Mouse (Mus musculus) intestine, postnatal 0 days (tissue): ENCODE results near the gene Tnfaip2. TPM values are rescaled to one million over a fixed set of nuclear protein-coding genes. Genes with fewer than 3 reads are reported as not detected.

Experiments
- ATAC-seq: fragments of 200-750 bp; cut with Nextera tagmentation; 2 replicates; pipeline ENCODE4 v1.8.0; 2017; ENCODE audit warnings: mild to moderate bottlenecking, moderate TSS enrichment, moderate library complexity
- H3K27ac ChIP-seq: fragments of 300-500 bp; sonication (generic); 2 replicates; pipeline ENCODE4 v1.5.1; 2014; ENCODE audit warnings: mild to moderate bottlenecking, low read depth, low read length, moderate library complexity
- H3K27me3 ChIP-seq: fragments of 300-500 bp; sonication (generic); replicated peaks from 2 replicates; pipeline ENCODE4 v1.6.1; 2014; ENCODE audit warnings: low read length, mixed read lengths; ENCODE audit not compliant: control insufficient read depth, insufficient read depth
- H3K36me3 ChIP-seq: fragments of 300-500 bp; sonication (generic); 2 replicates; pipeline ENCODE4 v1.6.1; 2014; ENCODE audit warnings: mild to moderate bottlenecking, moderate library complexity; ENCODE audit not compliant: control insufficient read depth, insufficient read depth
- H3K4me1 ChIP-seq: fragments of 300-500 bp; sonication (generic); replicated peaks from 2 replicates; pipeline ENCODE4 v1.6.1; 2014; ENCODE audit warnings: antibody characterized with exemption, low read length, mixed read lengths; ENCODE audit not compliant: control insufficient read depth, insufficient read depth
- H3K4me2 ChIP-seq: fragments of 300-500 bp; sonication (generic); replicated peaks from 2 replicates; pipeline ENCODE4 v1.6.1; 2014; ENCODE audit warnings: low read depth, mild to moderate bottlenecking, moderate library complexity
- H3K4me3 ChIP-seq: fragments of 300-500 bp; sonication (generic); 2 replicates; pipeline ENCODE4 v1.5.1; 2014; ENCODE audit warnings: low read depth, low read length
- H3K9ac ChIP-seq: fragments of 300-500 bp; sonication (generic); 2 replicates; pipeline ENCODE4 v1.6.1; 2014; ENCODE audit warnings: mild to moderate bottlenecking, low read depth, low read length
- H3K9me3 ChIP-seq: fragments of 300-500 bp; sonication (generic); 2 replicates; pipeline ENCODE4 v1.6.1; 2016; ENCODE audit warnings: mixed run types; ENCODE audit not compliant: control insufficient read depth
- CTCF ChIP-seq: sonication (generic); IDR thresholded peaks from 2 replicates; pipeline ENCODE4 v1.5.1; 2016; ENCODE audit warnings: low read depth, mild to moderate bottlenecking, control low read depth, antibody characterized with exemption, moderate library complexity
- WGBS: fragments of 180-500 bp; shearing (Covaris S2); extraction: QIAGEN DNeasy Blood & Tissue Kit; methylation state at CpG from one replicate; pipeline ENCODE4 v1.1.7; 2014; 5-methylcytosine and 5-hydroxymethylcytosine counted together
- polyA plus RNA-seq: library from polyadenylated mRNA; unstranded; fragments of >200 nt; fragmentation: Nextera tagmentation; extraction: Ambion mirVana; gene quantifications from 2 replicates; pipeline ENCODE4 v1.2.1, GENCODE M21; 2015

Tnfaip2 gene
- polyA plus RNA-seq, 1 experiment from 2014 or later, result 10.8 TPM

DNA sequence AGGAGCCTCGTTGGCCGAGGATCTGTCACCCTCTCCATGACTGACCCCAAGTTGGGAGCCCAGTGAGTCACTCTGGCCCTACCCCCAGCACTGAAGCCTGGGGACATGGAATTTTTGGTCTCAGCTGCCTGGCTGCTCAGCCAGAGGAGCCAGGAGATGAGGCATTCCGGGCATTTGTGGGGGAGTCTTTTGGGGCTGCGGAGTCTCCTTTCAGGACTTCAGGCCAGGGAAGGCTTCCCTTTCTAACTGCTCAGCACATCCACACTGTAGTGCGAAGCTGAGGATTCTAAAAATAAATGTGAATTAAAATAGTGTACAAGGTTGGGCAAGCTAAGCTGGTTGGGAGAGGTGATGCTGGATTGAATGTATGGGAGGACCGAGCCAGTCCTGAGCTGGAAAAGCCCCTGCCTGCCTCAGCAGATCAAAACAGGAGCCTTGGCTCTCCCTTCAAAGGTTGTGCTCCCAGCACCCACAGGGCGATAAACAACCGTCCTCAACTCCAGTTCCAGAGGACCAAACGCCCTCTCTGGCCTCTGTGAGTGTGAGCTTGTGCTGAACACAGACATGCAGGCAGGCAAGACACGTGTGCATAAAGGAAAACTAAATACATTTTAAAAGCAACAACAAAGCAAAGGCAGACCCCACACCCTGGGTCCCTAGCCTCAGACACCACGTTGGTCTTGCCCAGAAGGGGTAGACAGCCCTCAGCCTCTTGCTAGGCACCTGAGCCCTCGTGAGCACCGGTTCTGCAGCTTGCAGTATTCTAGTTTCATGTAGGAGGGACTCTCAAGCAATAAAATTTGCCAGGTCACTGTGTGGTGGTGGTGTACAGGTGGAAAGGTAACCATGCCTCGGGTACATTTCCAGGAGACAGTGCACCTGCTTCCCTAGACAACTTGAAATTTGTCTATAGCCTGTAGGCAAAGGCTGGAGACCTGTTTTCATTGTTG, 11.1 kb upstream of the Tnfaip2 start:
- H3K9me3 ChIP-seq, result no peaks in the 10 kb centered on the region
- no peak overlapping the region for H3K4me3 ChIP-seq
- no peak for TF ChIP-seq CTCF
- peak overlapping the region; percentile 63; the same call in 1 of the 2 replicates for H3K4me2 ChIP-seq
- H3K9ac ChIP-seq, result no peak overlapping the region
- no peaks in the 10 kb centered on the region; the same call in 1 of the 2 replicates for H3K36me3 ChIP-seq
- ATAC-seq, result no peak
- WGBS, result 55% methylated on average over 14 of the region's 14 CpGs
- no peak overlapping the region for H3K27ac ChIP-seq
- no peaks in the 10 kb centered on the region; the same call in 1 of the 2 replicates for H3K27me3 ChIP-seq
- H3K4me1 ChIP-seq, result peaks cover 7% of the 10 kb centered on the region

GRCm38 (mm10) chr12:111432097-111432496, 10.2 kb upstream of the Tnfaip2 start:
- Histone ChIP-seq H3K27ac (no peak overlapping the region), H3K27me3 (no peaks in the 10 kb centered on the region; the same call in 1 of the 2 replicates), H3K9ac (no peak overlapping the region), H3K36me3 (no peaks in the 10 kb centered on the region; the same call in 1 of the 2 replicates), H3K4me2 (no peak overlapping the region), H3K9me3 (no peaks in the 10 kb centered on the region), H3K4me3 (no peak overlapping the region), H3K4me1 (peaks cover 9% of the 10 kb centered on the region)
- WGBS, result 24% methylated on average over 4 of the region's 4 CpGs
- no peak for ATAC-seq
- TF ChIP-seq CTCF, result no peak

DNA sequence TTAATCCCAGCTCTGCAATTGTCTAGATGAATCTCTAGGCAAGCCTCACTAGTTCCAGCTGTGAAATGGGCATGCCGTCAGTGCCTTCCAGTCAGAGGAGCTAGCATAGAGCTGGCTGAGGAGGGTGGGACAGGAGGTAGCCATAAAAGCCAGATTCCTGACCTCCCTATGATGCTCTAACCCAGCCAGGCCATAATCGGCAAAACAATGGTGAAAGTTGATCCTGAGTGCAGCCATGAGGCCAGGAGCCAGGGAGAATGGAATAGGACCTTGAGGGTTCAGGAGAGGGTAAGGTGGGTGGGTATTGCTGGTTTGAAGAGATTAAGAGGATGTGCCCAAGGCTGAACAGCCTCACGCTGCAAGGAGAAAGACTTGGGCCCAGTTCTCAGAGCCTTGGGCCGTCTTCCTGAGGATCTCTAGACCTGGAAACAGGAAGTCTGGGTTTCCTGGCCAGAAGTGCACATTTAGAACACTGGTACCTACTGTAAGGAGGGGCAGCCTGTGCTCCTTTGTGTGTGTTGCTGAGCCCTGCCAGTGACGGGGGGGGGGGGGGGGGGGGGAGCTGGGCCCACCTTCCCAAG, 9.4 kb upstream of the Tnfaip2 start:
- TF ChIP-seq CTCF, result no peak
- Histone ChIP-seq H3K4me3 (no peak overlapping the region), H3K36me3 (no peaks in the 10 kb centered on the region; the same call in 1 of the 2 replicates), H3K9ac (no peak overlapping the region), H3K9me3 (no peaks in the 10 kb centered on the region), H3K27ac (no peak overlapping the region), H3K4me2 (no peak overlapping the region), H3K27me3 (no peaks in the 10 kb centered on the region; the same call in 1 of the 2 replicates), H3K4me1 (peaks cover 15% of the 10 kb centered on the region)
- 77% methylated on average over 4 of the region's 5 CpGs for WGBS
- ATAC-seq, result no peak

GRCm38 (mm10) chr12:111434164-111434744, 8.0 kb upstream of the Tnfaip2 start:
- Histone ChIP-seq H3K4me3 (no peak overlapping the region), H3K9ac (no peak overlapping the region), H3K27ac (no peak overlapping the region), H3K4me2 (no peak overlapping the region), H3K36me3 (no peaks in the 10 kb centered on the region; the same call in 1 of the 2 replicates), H3K9me3 (no peaks in the 10 kb centered on the region), H3K27me3 (no peaks in the 10 kb centered on the region; the same call in 1 of the 2 replicates), H3K4me1 (peaks cover 18% of the 10 kb centered on the region)
- TF ChIP-seq CTCF, result no peak
- no peak for ATAC-seq
- 37% methylated on average over 6 of the region's 7 CpGs for WGBS

- no peak for ATAC-seq
- Histone ChIP-seq H3K27ac (no peak overlapping the region), H3K4me2 (no peak overlapping the region), H3K9ac (no peak overlapping the region), H3K36me3 (no peaks in the 10 kb centered on the region; the same call in 1 of the 2 replicates), H3K27me3 (no peaks in the 10 kb centered on the region), H3K4me1 (peaks cover 20% of the 10 kb centered on the region), H3K9me3 (no peaks in the 10 kb centered on the region), H3K4me3 (no peak overlapping the region)
- TF ChIP-seq CTCF, result no peak
- 41% methylated on average over 8 of the region's 8 CpGs for WGBS
Measured at GRCm38 (mm10) chr12:111434745-111435327, 7.4 kb upstream of the Tnfaip2 start.
